Mouse (Mus musculus) kidney, postnatal 0 days (tissue): ENCODE measurements around the gene Hrh2. TPM values are rescaled to one million over a fixed set of nuclear protein-coding genes. Genes with fewer than 3 reads are reported as not detected.

ENCODE experiments used
- ATAC-seq: fragments of 200-750 bp; cut with Nextera tagmentation; replicated peaks from 2 replicates; pipeline ENCODE4 v1.8.0; 2017; ENCODE audit warnings: low read depth, moderate number of reproducible peaks, moderate TSS enrichment, moderate library complexity; ENCODE audit not compliant: low FRiP score
- DNase-seq: peaks from one replicate; pipeline ENCODE4 v3.0.0-alpha.2; 2016; ENCODE audit warnings: low spot score
- H3K27ac ChIP-seq: fragments of 300-500 bp; sonication (generic); 2 replicates; pipeline ENCODE4 v1.5.1; 2014; ENCODE audit warnings: mild to moderate bottlenecking
- H3K27me3 ChIP-seq: fragments of 300-500 bp; sonication (generic); 2 replicates; pipeline ENCODE4 v1.6.1; 2014; ENCODE audit warnings: low read length, mixed read lengths; ENCODE audit not compliant: insufficient read depth
- H3K36me3 ChIP-seq: fragments of 300-500 bp; sonication (generic); 2 replicates; pipeline ENCODE4 v1.6.1; 2014; ENCODE audit warnings: low read length, mixed read lengths; ENCODE audit not compliant: insufficient read depth
- H3K4me1 ChIP-seq: fragments of 300-500 bp; sonication (generic); replicated peaks from 2 replicates; pipeline ENCODE4 v1.6.1; 2014; ENCODE audit warnings: antibody characterized with exemption, low read length, mixed read lengths; ENCODE audit not compliant: insufficient read depth
- H3K4me2 ChIP-seq: fragments of 300-500 bp; sonication (generic); 2 replicates; pipeline ENCODE4 v1.6.1; 2014; ENCODE audit warnings: mild to moderate bottlenecking, low read length, moderate library complexity, mixed read lengths
- H3K4me3 ChIP-seq: fragments of 300-500 bp; sonication (generic); replicated peaks from 2 replicates; pipeline ENCODE4 v1.5.1; 2014; ENCODE audit warnings: low read depth, low read length
- H3K9ac ChIP-seq: fragments of 300-500 bp; sonication (generic); 2 replicates; pipeline ENCODE4 v1.6.1; 2014; ENCODE audit warnings: low read depth, low read length
- H3K9me3 ChIP-seq: fragments of 300-500 bp; sonication (generic); replicated peaks from 2 replicates; pipeline ENCODE4 v1.6.1; 2016; ENCODE audit warnings: low read length, inconsistent platforms, mixed read lengths
- CTCF ChIP-seq: IDR thresholded peaks from 2 replicates; pipeline ENCODE4 v1.5.1; 2016; ENCODE audit warnings: antibody characterized with exemption, low read depth, mild to moderate bottlenecking, moderate library complexity
- WGBS: fragments of 180-500 bp; shearing (Covaris S2); extraction: QIAGEN DNeasy Blood & Tissue Kit; methylation state at CpG from one replicate; pipeline ENCODE4 v1.1.7; 2014; 5-methylcytosine and 5-hydroxymethylcytosine counted together
- polyA plus RNA-seq: library from polyadenylated mRNA; unstranded; fragments of >200 nt; fragmentation: Nextera tagmentation; extraction: Ambion mirVana; gene quantifications from 2 replicates; pipeline ENCODE4 v1.2.1, GENCODE M21; 2015

The Hrh2 gene
- polyA plus RNA-seq, 1 experiment from 2014 or later, result 0.05 TPM

- Histone ChIP-seq H3K27ac (no peak overlapping the region), H3K27me3 (no peaks in the 10 kb centered on the region), H3K9ac (no peak overlapping the region), H3K36me3 (no peaks in the 10 kb centered on the region), H3K4me3 (no peak overlapping the region), H3K4me2 (no peak overlapping the region), H3K9me3 (no peaks in the 10 kb centered on the region), H3K4me1 (no peaks in the 10 kb centered on the region)
- DNase-seq (no peak), ATAC-seq (no peak)
- 44% methylated on average over 3 of the region's 3 CpGs for WGBS
- no peak for TF ChIP-seq CTCF
Observed at GRCm38 (mm10) chr13:54180461-54180860, 11.5 kb upstream of the Hrh2 start.

GRCm38 (mm10) chr13:54181318-54181717 lies 10.6 kb upstream of the Hrh2 start:
- H3K4me3 ChIP-seq, result no peak overlapping the region
- WGBS, result 88% methylated on average over 6 of the region's 6 CpGs
- no peak overlapping the region for H3K9ac ChIP-seq
- no peaks in the 10 kb centered on the region for H3K4me1 ChIP-seq
- no peaks in the 10 kb centered on the region for H3K27me3 ChIP-seq
- no peak overlapping the region for H3K4me2 ChIP-seq
- H3K27ac ChIP-seq, result no peak overlapping the region
- no peaks in the 10 kb centered on the region for H3K36me3 ChIP-seq
- H3K9me3 ChIP-seq, result no peaks in the 10 kb centered on the region
- no peak for TF ChIP-seq CTCF
- ATAC-seq (no peak), DNase-seq (no peak)

- Histone ChIP-seq H3K4me2 (no peak overlapping the region), H3K36me3 (no peaks in the 10 kb centered on the region), H3K9ac (no peak overlapping the region), H3K4me3 (no peak overlapping the region), H3K27ac (no peak overlapping the region), H3K27me3 (no peaks in the 10 kb centered on the region), H3K4me1 (no peaks in the 10 kb centered on the region), H3K9me3 (no peaks in the 10 kb centered on the region)
- no peak for DNase-seq
- ATAC-seq, result no peak
- 91% methylated on average over 4 of the region's 4 CpGs for WGBS
- TF ChIP-seq CTCF, result no peak
Observed at GRCm38 (mm10) chr13:54181947-54182346, 10.0 kb upstream of the Hrh2 start.

GRCm38 (mm10) chr13:54186394-54186793 lies 5.5 kb upstream of the Hrh2 start:
- Histone ChIP-seq H3K36me3 (no peaks in the 10 kb centered on the region), H3K4me3 (no peak overlapping the region), H3K27me3 (no peaks in the 10 kb centered on the region), H3K4me1 (no peaks in the 10 kb centered on the region), H3K27ac (no peak overlapping the region), H3K4me2 (no peak overlapping the region), H3K9me3 (no peaks in the 10 kb centered on the region), H3K9ac (no peak overlapping the region)
- WGBS, result 72% methylated on average over 5 of the region's 5 CpGs
- no peak for TF ChIP-seq CTCF
- ATAC-seq, result no peak
- no peak for DNase-seq

GRCm38 (mm10) chr13:54188190-54188706 lies 3.7 kb upstream of the Hrh2 start:
- DNase-seq (no peak), ATAC-seq (no peak)
- Histone ChIP-seq H3K9me3 (no peaks in the 10 kb centered on the region), H3K4me2 (no peak overlapping the region), H3K27ac (no peak overlapping the region), H3K4me3 (no peak overlapping the region), H3K27me3 (peaks cover 6% of the 10 kb centered on the region; the same call in 1 of the 2 replicates), H3K4me1 (no peaks in the 10 kb centered on the region), H3K36me3 (no peaks in the 10 kb centered on the region), H3K9ac (no peak overlapping the region)
- 82% methylated on average over 7 of the region's 7 CpGs for WGBS
- TF ChIP-seq CTCF, result no peak

- Histone ChIP-seq H3K27me3 (peaks cover 10% of the 10 kb centered on the region; the same call in 1 of the 2 replicates), H3K27ac (no peak overlapping the region), H3K4me2 (no peak overlapping the region), H3K4me1 (no peaks in the 10 kb centered on the region), H3K36me3 (no peaks in the 10 kb centered on the region), H3K4me3 (no peak overlapping the region), H3K9ac (no peak overlapping the region), H3K9me3 (no peaks in the 10 kb centered on the region)
- ATAC-seq, result no peak
- DNase-seq, result peak; percentile 14
- no peak for TF ChIP-seq CTCF
- 85% methylated on average over 14 of the region's 14 CpGs for WGBS
Observed at GRCm38 (mm10) chr13:54189896-54190295, 2.0 kb upstream of the Hrh2 start.

- DNase-seq, result no peak
- no peaks in the 10 kb centered on the region for H3K4me1 ChIP-seq
- H3K9ac ChIP-seq, result no peak overlapping the region
- 69% methylated on average over 3 of the region's 3 CpGs for WGBS
- TF ChIP-seq CTCF, result no peak
- H3K4me2 ChIP-seq, result no peak overlapping the region
- no peaks in the 10 kb centered on the region for H3K36me3 ChIP-seq
- no peak for ATAC-seq
- H3K27me3 ChIP-seq, result peaks cover 10% of the 10 kb centered on the region; the same call in 1 of the 2 replicates
- H3K4me3 ChIP-seq, result no peak overlapping the region
- H3K27ac ChIP-seq, result no peak overlapping the region
- no peaks in the 10 kb centered on the region for H3K9me3 ChIP-seq
Observed at GRCm38 (mm10) chr13:54191181-54191580, 748 bp upstream of the Hrh2 start.
